Mouse (Mus musculus) neural tube, embryonic 11.5 days (tissue): ENCODE data around the gene Ephx3. TPM values are rescaled to one million over a fixed set of nuclear protein-coding genes. Genes with fewer than 3 reads are reported as not detected.

Experiments
- ATAC-seq: fragments of 200-750 bp; cut with Nextera tagmentation; 2 replicates; pipeline ENCODE4 v1.8.0; 2017; ENCODE audit warnings: moderate number of reproducible peaks, mild to moderate bottlenecking, moderate TSS enrichment, moderate library complexity; ENCODE audit not compliant: insufficient read depth, low FRiP score, low TSS enrichment
- DNase-seq: peaks from one replicate; pipeline ENCODE4 v3.0.0-alpha.2; 2015; ENCODE audit warnings: low spot score
- H3K27ac ChIP-seq: fragments of 300-500 bp; sonication (generic); 2 replicates; pipeline ENCODE4 v1.5.1; 2014; ENCODE audit warnings: low read depth, mild to moderate bottlenecking, low read length
- H3K27me3 ChIP-seq: fragments of 300-500 bp; sonication (generic); 2 replicates; pipeline ENCODE4 v1.6.1; 2014; ENCODE audit warnings: mild to moderate bottlenecking, low read length, mixed read lengths; ENCODE audit not compliant: control insufficient read depth, insufficient read depth
- H3K36me3 ChIP-seq: fragments of 300-500 bp; sonication (generic); 2 replicates; pipeline ENCODE4 v1.6.1; 2014; ENCODE audit warnings: mild to moderate bottlenecking, low read length, moderate library complexity, mixed read lengths; ENCODE audit not compliant: control insufficient read depth, insufficient read depth
- H3K4me1 ChIP-seq: fragments of 300-500 bp; sonication (generic); 2 replicates; pipeline ENCODE4 v1.6.1; 2014; ENCODE audit warnings: low read length, mixed read lengths; ENCODE audit not compliant: control insufficient read depth, insufficient read depth
- H3K4me2 ChIP-seq: fragments of 300-500 bp; sonication (generic); 2 replicates; pipeline ENCODE4 v1.6.1; 2014; ENCODE audit warnings: low read depth, mild to moderate bottlenecking, moderate library complexity
- H3K4me3 ChIP-seq: fragments of 300-500 bp; sonication (generic); 2 replicates; pipeline ENCODE4 v1.5.1; 2014; ENCODE audit warnings: low read depth, low read length
- H3K9ac ChIP-seq: fragments of 300-500 bp; sonication (generic); 2 replicates; pipeline ENCODE4 v1.6.1; 2014; ENCODE audit warnings: mild to moderate bottlenecking, low read length
- H3K9me3 ChIP-seq: fragments of 300-500 bp; sonication (generic); 2 replicates; pipeline ENCODE4 v1.6.1; 2016; ENCODE audit warnings: low read length; ENCODE audit not compliant: control insufficient read depth
- WGBS: fragments of 180-500 bp; shearing (Covaris S2); extraction: QIAGEN DNeasy Blood & Tissue Kit; methylation state at CpG from one replicate; pipeline ENCODE4 v1.1.7; 2014; 5-methylcytosine and 5-hydroxymethylcytosine counted together
- polyA plus RNA-seq: library from polyadenylated mRNA; unstranded; fragments of >200 nt; fragmentation: Nextera tagmentation; extraction: Ambion mirVana; gene quantifications from 2 replicates; pipeline ENCODE4 v1.2.1, GENCODE M21; 2014

The Ephx3 gene
- polyA plus RNA-seq, 1 experiment from 2014 or later, result not detected

- Histone ChIP-seq H3K4me2 (no peak overlapping the region), H3K27me3 (peaks cover 11% of the 10 kb centered on the region), H3K36me3 (peaks cover 13% of the 10 kb centered on the region), H3K9ac (no peak overlapping the region), H3K9me3 (no peaks in the 10 kb centered on the region), H3K27ac (no peak overlapping the region), H3K4me1 (0 out of 2 replicates have a peak, but pooled peaks cover 2% of the 10 kb centered on the region), H3K4me3 (no peak overlapping the region)
- no peak for ATAC-seq
- WGBS, result 83% methylated on average over 5 of the region's 5 CpGs
- no peak for DNase-seq
These were observed 3.7 kb upstream of the Ephx3 start for GRCm38 (mm10) chr17:32193010-32193409.

GRCm38 (mm10) chr17:32189850-32190249 lies 501 bp upstream of the Ephx3 start:
- H3K27me3 ChIP-seq, result peaks cover 11% of the 10 kb centered on the region
- H3K4me1 ChIP-seq, result 0 out of 2 replicates have a peak, but pooled peaks cover 2% of the 10 kb centered on the region
- H3K36me3 ChIP-seq, result no peaks in the 10 kb centered on the region
- no peak overlapping the region; the same call in 1 of the 2 replicates for H3K4me2 ChIP-seq
- DNase-seq (no peak), ATAC-seq (no peak)
- no peak overlapping the region for H3K27ac ChIP-seq
- H3K9ac ChIP-seq, result no peak overlapping the region
- WGBS, result 13% methylated on average over 5 of the region's 5 CpGs
- H3K4me3 ChIP-seq, result no peak overlapping the region; the same call in 1 of the 2 replicates
- H3K9me3 ChIP-seq, result no peaks in the 10 kb centered on the region

- no peak overlapping the region for H3K4me3 ChIP-seq
- no peak for DNase-seq
- H3K4me2 ChIP-seq, result no peak overlapping the region
- H3K9ac ChIP-seq, result no peak overlapping the region
- no peaks in the 10 kb centered on the region for H3K36me3 ChIP-seq
- ATAC-seq, result no peak
- peaks cover 10% of the 10 kb centered on the region; the same call in 1 of the 2 replicates for H3K4me1 ChIP-seq
- H3K9me3 ChIP-seq, result no peaks in the 10 kb centered on the region
- no peaks in the 10 kb centered on the region for H3K27me3 ChIP-seq
- H3K27ac ChIP-seq, result no peak overlapping the region
- WGBS, result 22% methylated on average over 8 of the region's 8 CpGs
These were observed 6.3 kb downstream of the Ephx3 start for GRCm38 (mm10) chr17:32183017-32183416.

GRCm38 (mm10) chr17:32179621-32180491 lies 9.5 kb downstream of the Ephx3 start:
- Histone ChIP-seq H3K36me3 (no peaks in the 10 kb centered on the region), H3K9ac (no peak overlapping the region), H3K27me3 (no peaks in the 10 kb centered on the region), H3K4me1 (peaks cover 10% of the 10 kb centered on the region; the same call in 1 of the 2 replicates), H3K9me3 (no peaks in the 10 kb centered on the region), H3K27ac (peak overlapping the region; percentile 47), H3K4me2 (no peak overlapping the region), H3K4me3 (no peak overlapping the region)
- WGBS, result 41% methylated on average over 11 of the region's 11 CpGs
- ATAC-seq (peak; percentile 58), DNase-seq (peak; percentile 66)

GRCm38 (mm10) chr17:32176919-32177318 lies 12.4 kb downstream of the Ephx3 start:
- no peak for ATAC-seq
- Histone ChIP-seq H3K36me3 (no peaks in the 10 kb centered on the region), H3K27ac (no peak overlapping the region), H3K27me3 (no peaks in the 10 kb centered on the region), H3K4me1 (peaks cover 10% of the 10 kb centered on the region; the same call in 1 of the 2 replicates), H3K4me3 (no peak overlapping the region), H3K4me2 (no peak overlapping the region), H3K9ac (no peak overlapping the region), H3K9me3 (no peaks in the 10 kb centered on the region)
- DNase-seq, result no peak
- 89% methylated on average over 4 of the region's 4 CpGs for WGBS

GRCm38 (mm10) chr17:32173166-32173565 lies 16.2 kb downstream of the Ephx3 start:
- H3K9ac ChIP-seq, result no peak overlapping the region
- H3K4me2 ChIP-seq, result no peak overlapping the region
- H3K27ac ChIP-seq, result no peak overlapping the region
- H3K9me3 ChIP-seq, result no peaks in the 10 kb centered on the region
- ATAC-seq, result no peak
- no peaks in the 10 kb centered on the region for H3K36me3 ChIP-seq
- no peak overlapping the region for H3K4me3 ChIP-seq
- WGBS, result 80% methylated on average over 7 of the region's 7 CpGs
- no peaks in the 10 kb centered on the region for H3K4me1 ChIP-seq
- DNase-seq, result no peak
- no peaks in the 10 kb centered on the region for H3K27me3 ChIP-seq

GRCm38 (mm10) chr17:32172485-32172884 lies 16.9 kb downstream of the Ephx3 start:
- Histone ChIP-seq H3K4me1 (no peaks in the 10 kb centered on the region), H3K27ac (no peak overlapping the region), H3K9ac (no peak overlapping the region), H3K27me3 (no peaks in the 10 kb centered on the region), H3K36me3 (no peaks in the 10 kb centered on the region), H3K4me3 (no peak overlapping the region), H3K9me3 (no peaks in the 10 kb centered on the region), H3K4me2 (no peak overlapping the region)
- ATAC-seq (no peak), DNase-seq (no peak)
- WGBS, result 82% methylated on average over 2 of the region's 2 CpGs

- H3K27ac ChIP-seq, result no peak overlapping the region
- no peak overlapping the region for H3K9ac ChIP-seq
- no peaks in the 10 kb centered on the region for H3K27me3 ChIP-seq
- 88% methylated on average over 4 of the region's 4 CpGs for WGBS
- H3K36me3 ChIP-seq, result no peaks in the 10 kb centered on the region
- no peak for ATAC-seq
- no peak for DNase-seq
- H3K4me2 ChIP-seq, result no peak overlapping the region
- H3K4me3 ChIP-seq, result no peak overlapping the region
- peaks cover 6% of the 10 kb centered on the region for H3K4me1 ChIP-seq
- no peaks in the 10 kb centered on the region for H3K9me3 ChIP-seq
These were observed 19.7 kb downstream of the Ephx3 start for GRCm38 (mm10) chr17:32169518-32170225.
